ENCODE assay signal across 8 mouse cellular contexts in the genomic region with DNA sequence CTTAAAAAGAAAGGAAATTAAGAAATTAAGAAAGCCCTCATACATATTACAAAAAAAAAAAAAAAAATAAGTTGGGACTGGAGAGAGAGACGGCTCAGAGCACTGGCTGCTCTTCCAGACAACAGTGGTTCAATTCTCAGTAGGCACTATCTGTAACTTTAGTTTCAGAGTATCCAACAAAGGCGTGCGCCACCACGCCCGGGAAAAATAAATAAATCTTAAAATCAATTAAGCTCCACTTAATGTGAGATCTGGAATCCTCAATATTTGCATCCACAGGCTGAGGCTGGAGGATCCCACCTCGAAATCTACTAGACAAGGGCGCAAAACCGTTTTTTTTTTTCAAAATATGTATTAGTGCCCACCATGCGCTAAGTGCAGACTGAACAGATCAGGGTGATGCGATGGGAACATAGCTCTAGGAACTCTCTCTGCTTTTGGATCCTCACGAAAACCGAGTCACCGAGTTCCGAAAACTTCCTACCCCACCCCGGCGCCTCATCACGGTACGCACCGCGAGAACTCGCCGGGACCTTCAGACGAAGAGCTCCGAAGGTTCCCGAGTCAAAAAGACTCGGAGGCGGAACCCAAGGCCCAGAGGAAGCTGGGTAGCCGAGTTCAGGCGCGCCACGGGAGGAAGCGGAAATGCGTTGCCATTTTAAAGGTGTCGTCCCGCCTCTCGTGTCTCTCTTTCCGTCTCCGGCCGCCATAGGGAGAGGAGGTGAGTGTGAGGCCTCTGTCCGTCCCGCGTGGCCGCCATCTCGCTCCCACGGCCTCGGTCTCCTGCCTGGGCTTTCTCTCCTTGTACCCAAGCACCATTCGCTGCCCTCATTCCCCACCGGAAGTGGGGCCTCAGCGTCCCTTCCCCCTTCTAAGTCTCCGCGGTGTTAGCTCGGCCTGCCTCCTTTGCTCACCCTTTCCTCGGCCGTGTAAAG. TPM values are rescaled to one million over a fixed set of nuclear protein-coding genes. Genes with fewer than 3 reads are reported as not detected.
DNase-seq lines count a peak whose midpoint lies in the region; ATAC-seq and TF ChIP-seq lines count a peak whose summit lies in the region.

A gene (plus strand): TSS at position 597 of the 935 bp plus-strand sequence.

- peaks cover 34% of the 10 kb centered on the region for H3K36me3 ChIP-seq in forebrain, embryonic 15.5 days

- DNase-seq in ES-CJ7 (ENCODE audit: low read depth, low spot score): peak; percentile 95
- peak; percentile 90 for DNase-seq in cerebellum, adult 11 months
- peak; percentile 92 for DNase-seq in heart, postnatal 25 days (ENCODE audit: low spot score)
- peak; percentile 94 to 97 for DNase-seq in layer of hippocampus, adult 18-20 months (ENCODE audit: low spot score in 2 of 2)
- peak; percentile 91 for DNase-seq in lung, adult 2 months
- peak; percentile 91 to 93 for DNase-seq in thymus, adult 18-20 months

- WGBS in forebrain, embryonic 15.5 days: 1% methylated on average over 54 of the region's 54 CpGs
- WGBS in lung, adult 2 months: under 1% methylated on average over 54 of the region's 54 CpGs

- ATAC-seq in forebrain, embryonic 15.5 days (replicated peaks): peak; percentile 92
- peak; percentile 97 for ATAC-seq in neutrophil, adult 5-6 weeks (ENCODE audit: extremely low read depth, insufficient number of reproducible peaks, low FRiP score, poor library complexity, severe bottlenecking)

- peak within 1 kb of the TSS; percentile 78 for H3K4me2 ChIP-seq in forebrain, embryonic 15.5 days (replicated peaks)

- no peak for TF ChIP-seq CTCF in lung, adult 2 months (IDR thresholded peaks at IDR 0.05; ENCODE audit: insufficient read depth, low read length)

- no peaks in the 10 kb centered on the region for H3K9me3 ChIP-seq in forebrain, embryonic 15.5 days

- H3K4me1 ChIP-seq in forebrain, embryonic 15.5 days: peaks cover 35% of the 10 kb centered on the region
- peaks cover 13% of the 10 kb centered on the region for H3K4me1 ChIP-seq in lung, adult 2 months (ENCODE audit: control insufficient read depth, insufficient read depth, low read length)

- intact Hi-C loops in heart, postnatal 25 days (cut with DNase I): loop anchor here (2.0 to 10.0 kb wide), 5 partner anchors 14 to 1098 kb away; a partner anchor contains a TSS

- peak within 1 kb of the TSS; percentile 93 for H3K9ac ChIP-seq in forebrain, embryonic 15.5 days (replicated peaks)

- peak; percentile 93 for TF ChIP-seq POLR2A in lung, adult 2 months (IDR thresholded peaks at IDR 0.05; ENCODE audit: borderline replicate concordance, extremely low read depth, low read depth, low read length)

- H3K4me3 ChIP-seq in forebrain, embryonic 15.5 days: peak within 1 kb of the TSS; percentile 92
- peak within 1 kb of the TSS; percentile 84 for H3K4me3 ChIP-seq in lung, adult 2 months (replicated peaks; ENCODE audit: extremely low read depth, low read depth, low read length)

- H3K27ac ChIP-seq in forebrain, embryonic 15.5 days (replicated peaks): peak within 1 kb of the TSS; percentile 89

- peaks cover 2% of the 10 kb centered on the region; the same call in 1 of the 2 replicates for H3K27me3 ChIP-seq in forebrain, embryonic 15.5 days

RNA-seq across cellular contexts. Expression of the gene that starts here (rescaled TPM):
- 224 and 256 TPM in 2 replicates for polyA plus RNA-seq in forebrain, embryonic 15.5 days (2015; fragmentation: Nextera tagmentation; extraction: Ambion mirVana)
- 100 to 1,000 TPM; 489 to 533 TPM for total RNA-seq in heart, postnatal 25 days (2021)
- 100 to 1,000 TPM; 474 to 485 TPM for total RNA-seq in layer of hippocampus, adult 18-20 months (2021)
- 171 and 204 TPM in 2 replicates for polyA plus RNA-seq in lung, adult 2 months (2012; rRNA removed)
- total RNA-seq in neutrophil, adult 5-6 weeks (2017): 325 and 398 TPM in 2 replicates

Comparison
In these comparisons a context has a peak if more than half of its experiments do, and no peak if none do; other contexts are left out.
1. Peak in every context shown above with its lines: DNase-seq, ATAC-seq, H3K4me3 ChIP-seq and H3K27ac ChIP-seq.